Mouse (Mus musculus) retina, postnatal 7 days (tissue): ENCODE data around the gene Hps6.
A peak's percentile ranks its signal among the peaks of the same experiment; 100 is the strongest.
"Not testable (repeated sequence)": the region's sequence is repeated elsewhere in the genome, so short reads cannot be mapped to it uniquely, and the experiment has no call there.

ENCODE experiments used
- DNase-seq: peaks from one replicate; pipeline ENCODE4 v3.0.0-alpha.2; 2012; ENCODE audit warnings: low read depth, low spot score

The Hps6 gene

DNA sequence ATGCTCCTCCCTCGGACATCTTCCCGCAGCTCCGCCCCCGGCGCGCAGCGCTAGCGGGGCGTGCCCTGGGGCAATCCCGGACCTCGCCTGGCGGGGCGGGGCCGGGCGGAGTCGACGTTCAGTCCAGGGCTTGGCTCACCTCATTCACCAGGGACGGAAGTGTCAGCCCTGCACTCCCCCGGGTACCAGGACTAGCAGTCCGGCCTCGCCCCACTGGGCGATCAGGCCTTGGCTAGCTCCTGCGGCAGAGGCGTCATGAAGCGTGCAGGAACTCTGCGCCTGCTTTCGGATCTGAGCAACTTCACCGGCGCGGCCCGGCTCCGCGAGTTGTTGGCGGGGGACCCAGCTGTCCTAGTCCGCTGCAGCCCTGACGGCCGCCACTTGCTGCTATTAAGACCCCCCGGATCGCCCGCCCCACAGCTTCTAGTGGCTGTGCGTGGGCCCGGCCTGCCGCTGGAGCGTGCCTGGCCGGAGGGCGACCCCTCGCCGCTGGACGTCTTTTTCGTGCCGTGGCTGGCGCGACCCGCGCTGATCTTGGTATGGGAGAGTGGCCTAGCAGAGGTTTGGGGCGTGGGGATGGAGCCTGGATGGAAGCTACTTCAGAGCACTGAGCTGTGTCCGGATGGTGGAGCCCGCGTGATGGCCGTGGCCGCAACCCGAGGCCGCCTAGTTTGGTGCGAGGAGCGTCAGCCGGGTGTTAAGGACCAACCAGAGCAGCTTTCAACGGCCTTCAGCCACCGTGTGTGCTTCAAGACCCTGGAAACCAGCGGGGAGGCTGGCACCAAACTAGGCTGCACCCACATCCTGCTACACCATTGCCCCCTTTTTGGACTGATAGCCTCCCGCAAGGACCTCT lies at the start of gene Hps6:
Hps6 (plus strand) TSS at position 138 of the 856 bp plus-strand sequence.
- DNase-seq, result no peak

DNA sequence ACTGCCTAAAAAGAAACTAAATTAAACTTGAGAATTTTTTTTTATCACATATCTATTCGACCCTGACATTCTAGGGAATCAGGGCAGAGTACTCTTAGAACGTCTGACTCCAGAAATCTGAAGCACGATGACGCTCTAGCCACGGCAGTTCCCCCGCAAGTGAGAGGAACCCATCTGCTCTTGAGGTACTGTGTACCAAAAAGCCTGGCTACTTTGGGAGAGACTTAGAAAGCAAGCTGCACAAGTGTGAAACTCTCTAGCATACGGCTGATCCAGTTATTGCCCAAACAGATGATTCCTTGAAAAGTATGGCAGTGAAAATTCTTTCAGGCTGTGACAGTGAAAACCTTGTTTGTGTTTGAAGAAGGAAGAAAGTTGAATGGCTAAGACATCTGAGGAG lies 46.6 kb upstream of the Hps6 start:
- DNase-seq, result no peak

DNA sequence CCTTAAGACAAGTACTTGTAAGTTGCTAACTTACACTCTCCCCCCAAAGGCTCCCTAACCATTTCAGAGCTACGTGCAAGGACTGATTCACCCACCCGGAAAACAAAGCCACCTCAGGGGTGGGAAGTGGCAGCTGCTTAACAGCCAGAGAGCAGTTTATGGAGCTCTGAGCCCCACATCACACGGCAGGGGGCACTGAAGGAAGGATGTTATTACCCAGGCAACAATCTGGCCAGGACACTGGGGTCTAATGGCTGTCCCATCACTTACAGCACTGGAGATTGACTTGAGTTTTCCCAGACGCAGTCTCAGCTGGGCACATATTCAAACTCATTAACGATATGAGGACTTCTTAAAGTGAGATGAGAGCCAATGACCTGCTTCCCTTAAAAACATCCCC lies 42.5 kb upstream of the Hps6 start:
- no peak for DNase-seq

DNA sequence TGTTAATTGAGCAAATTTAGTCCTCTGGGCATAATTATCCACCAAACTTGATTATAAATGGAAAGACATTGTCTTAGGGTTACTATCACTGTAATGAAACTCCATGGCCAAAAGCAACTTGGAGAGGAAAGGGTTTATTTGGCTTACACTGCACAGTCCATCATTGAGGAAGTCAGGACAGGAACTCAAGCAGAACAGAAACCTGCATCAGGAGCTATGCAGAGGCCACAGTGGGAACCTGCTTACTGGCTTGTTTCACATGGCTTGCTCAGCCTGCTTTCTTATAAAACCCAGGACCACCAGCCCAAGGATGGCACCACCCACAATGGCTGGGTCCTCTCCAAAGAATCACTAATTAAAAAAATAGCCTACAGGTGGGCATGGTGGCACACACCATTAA lies 18.9 kb upstream of the Hps6 start:
- no peak for DNase-seq

DNA sequence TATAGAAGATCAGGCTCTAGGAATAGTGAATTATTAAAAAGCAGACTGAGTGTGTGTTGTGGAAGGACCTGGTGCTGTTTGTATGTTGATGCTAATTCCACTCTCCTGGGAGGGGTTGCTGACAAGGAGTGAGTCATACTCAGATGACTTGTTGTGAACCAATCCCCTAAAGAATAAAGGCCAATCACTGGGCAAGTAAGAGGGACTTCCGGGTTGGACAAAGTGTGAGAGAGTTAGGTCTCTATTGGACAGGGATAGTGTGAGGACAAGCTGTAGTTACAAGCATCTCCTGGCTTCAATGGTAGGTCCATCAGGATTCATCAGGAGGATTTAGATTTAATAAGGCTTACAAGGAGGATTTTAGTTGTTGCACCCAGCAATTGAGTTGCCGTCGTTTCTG lies 15.1 kb upstream of the Hps6 start:
- no peak for DNase-seq

DNA sequence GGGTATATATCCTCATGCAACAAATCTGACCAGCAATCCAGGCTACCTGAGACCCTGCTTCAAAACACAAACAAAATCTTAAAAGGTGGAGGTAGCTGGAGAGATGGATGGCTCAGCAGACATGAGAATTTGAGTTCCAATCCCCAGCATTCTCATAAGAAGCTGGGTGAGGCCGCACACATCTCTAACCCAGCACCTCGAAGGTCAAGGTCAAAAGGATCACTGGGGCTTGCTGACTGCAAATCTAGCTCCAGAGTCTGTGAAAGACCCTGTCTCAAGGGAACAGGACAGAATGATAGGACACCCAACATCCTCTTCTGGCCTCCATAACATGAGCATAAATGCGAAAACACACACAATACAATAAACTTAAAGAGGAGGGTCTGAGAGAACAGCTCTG lies 12.1 kb upstream of the Hps6 start:
- DNase-seq, result no peak

DNA sequence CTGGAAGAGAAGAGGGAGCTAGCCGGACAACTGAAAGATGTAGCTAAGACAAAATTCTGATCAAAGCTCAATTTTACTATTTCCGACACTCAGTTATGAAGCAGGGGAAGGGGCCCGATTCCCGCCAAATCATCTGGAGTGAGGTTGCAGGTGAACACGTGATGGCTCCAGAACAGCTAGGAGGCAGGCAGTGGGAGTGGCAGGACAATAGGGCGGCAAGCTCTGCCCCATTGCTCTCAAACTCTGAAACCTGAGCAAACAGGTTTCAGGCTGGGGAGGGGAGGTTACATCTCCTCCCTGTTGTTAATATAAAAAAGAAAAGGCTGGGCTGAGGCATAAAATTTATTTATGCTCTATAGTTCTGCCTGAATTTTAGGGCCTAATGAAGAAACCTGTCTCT lies 9.9 kb upstream of the Hps6 start:
- not testable (repeated sequence) for DNase-seq

DNA sequence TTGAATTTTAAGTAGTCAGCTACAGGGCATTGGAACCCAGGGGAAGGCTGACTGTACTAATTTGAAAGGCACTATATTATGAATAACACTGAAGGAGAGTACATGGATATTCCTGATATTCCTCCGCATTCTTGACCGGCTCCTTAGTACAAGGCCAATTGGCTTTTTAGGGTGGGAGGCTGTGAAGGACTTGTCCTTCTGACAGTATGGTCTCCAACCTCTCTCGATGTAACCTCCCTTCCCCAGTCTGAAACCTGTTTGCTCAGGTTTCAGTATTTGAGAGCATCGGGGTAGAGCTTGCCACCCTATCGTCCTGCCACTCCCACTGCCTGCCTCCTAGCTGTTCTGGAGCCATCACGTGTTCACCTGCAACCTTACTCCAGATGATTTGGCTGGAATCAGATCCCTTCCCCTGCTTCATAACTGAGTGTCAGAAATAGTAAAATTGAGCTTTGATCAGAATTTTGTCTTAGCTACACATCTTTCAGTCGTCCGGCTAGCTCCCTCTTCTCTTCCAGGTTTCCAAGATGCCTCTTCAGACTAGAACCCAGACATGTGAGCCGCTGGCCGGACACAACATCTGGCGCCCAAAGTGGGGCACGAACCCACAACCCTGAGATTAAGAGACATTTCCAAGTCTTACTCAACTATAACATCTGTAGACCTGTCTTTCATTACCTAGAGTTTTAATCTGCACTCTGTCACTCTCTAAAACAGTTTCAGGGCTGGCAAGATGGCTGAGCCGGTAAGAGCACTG lies 9.1 kb upstream of the Hps6 start:
- DNase-seq, result no peak

DNA sequence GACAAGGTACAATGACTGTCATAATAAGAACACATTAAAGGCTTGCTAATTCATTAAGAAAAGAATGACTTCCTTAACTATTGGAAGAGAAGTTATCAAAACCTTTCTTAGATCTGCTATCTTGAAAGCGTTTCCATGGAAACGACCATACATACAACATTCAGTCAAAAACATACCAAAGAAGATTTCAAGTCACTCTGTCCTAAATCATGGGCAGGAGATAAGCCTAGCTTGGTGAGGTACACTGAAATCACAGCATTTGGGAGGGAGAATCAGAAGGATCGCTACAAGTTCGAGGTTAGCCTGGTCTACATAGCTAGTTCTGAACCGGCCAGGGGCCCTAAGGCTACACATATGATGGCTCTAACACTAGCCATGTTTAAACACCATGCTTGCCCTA lies 5.9 kb upstream of the Hps6 start:
- DNase-seq, result no peak

DNA sequence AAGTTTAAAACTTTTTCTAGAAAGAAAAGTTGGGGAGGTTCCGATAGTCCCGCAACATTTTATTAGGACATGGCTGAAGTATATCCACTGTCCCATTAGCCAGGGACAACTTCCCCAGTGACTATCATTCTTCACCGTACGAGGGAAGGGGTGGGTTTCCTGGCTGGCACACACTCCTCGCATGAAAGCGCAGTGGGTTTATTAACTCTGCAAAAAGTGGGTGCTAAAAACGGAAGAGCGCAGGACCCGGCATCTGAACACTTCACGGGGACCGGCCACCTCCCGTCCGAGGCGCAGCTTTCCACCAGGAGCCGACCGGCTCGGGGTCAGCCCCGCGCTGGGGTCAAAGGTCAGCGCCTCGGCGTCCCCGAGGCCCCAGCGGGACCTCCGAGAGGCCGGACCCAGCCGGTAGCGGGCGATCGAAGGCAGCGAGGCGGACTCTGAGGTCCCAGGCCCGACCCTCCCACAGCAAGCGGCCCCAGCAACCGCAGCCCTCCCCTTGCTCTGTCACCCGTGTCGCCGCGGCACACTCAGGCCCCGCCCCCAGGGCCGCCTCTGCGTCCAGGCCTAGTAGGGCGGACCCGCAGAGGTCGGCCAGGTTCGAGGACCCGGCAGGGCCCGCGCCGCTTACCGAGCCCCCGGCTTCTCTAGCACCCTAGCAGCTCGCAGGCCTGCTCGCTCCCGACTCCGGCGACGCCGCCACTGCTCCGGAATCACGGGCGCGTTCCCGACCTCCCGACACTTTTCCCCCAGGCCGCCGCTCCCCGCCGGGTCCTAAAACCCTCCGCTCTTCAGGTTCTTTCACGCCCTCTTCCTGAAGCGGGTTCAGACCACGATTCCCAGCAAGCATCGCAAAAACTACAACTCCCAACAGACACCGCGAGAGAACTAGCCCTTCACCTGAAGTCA lies 5.3 kb upstream of the Hps6 start, which contains the start of gene Armh3:
Armh3 (minus strand) TSS at position 704 of the 909 bp plus-strand sequence.
- DNase-seq, result peak; percentile 89

DNA sequence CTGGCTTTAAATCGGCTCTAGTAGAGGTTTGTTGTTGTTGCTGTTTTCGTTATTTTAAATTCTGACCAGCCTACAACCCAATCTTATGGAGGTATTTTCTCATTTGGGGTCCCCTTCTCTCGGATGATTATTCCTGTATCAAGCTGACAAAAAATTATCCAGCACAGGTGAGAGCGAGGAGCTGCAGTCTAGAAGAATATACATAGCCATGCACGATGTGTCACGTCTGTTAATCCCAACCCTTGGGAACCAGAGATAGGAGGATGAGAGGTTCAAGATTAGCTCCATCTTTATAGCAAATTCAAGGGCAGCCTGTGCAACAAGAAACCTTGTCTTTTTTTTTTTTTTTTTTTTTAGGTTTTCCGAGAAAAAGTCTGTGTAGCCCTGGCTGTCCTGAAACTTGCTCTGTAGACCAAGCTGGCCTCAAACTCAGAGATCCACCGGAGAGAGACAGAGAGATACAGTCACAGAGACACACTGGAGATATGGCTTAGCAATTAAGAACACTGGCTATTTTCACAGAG lies 4.6 kb upstream of the Hps6 start:
- no peak for DNase-seq

DNA sequence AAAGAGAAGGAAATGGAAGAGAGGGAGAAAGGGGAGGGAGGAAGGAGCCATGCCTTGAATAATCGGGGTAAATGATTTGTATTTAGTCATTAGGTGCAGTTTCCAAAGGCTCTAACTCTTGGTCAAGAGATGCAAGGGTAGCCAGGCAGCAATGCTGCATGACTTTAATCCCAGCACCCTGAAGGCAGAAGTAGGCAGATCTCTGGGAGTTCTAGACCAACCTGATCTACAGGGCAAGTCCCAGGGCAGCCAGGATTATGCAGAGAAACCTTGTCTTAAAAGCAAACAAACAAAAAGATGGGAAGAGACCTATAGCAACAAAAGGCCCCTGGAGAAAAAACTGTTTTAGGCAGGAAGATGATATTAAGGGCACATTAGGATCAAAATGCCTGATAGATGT lies 3.9 kb upstream of the Hps6 start:
- DNase-seq, result no peak

DNA sequence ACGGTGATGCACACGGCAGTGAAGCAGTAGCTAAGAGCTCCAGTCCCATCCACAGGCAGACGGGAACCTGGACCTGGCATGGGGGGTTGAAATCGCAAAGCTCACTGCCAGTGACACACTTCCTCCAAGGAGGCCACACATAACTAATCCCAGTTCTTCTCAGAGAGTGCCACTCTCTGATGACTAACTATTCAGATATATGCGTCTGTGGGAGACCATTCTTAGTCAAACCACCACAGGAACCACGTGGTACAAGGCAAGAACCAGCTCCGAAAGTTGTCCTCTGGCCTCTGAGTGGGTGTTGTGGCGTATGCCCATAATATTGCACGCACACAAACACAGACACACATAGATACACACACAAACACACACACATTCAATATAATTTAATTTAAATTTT lies 1.0 kb upstream of the Hps6 start:
- DNase-seq, result no peak

DNA sequence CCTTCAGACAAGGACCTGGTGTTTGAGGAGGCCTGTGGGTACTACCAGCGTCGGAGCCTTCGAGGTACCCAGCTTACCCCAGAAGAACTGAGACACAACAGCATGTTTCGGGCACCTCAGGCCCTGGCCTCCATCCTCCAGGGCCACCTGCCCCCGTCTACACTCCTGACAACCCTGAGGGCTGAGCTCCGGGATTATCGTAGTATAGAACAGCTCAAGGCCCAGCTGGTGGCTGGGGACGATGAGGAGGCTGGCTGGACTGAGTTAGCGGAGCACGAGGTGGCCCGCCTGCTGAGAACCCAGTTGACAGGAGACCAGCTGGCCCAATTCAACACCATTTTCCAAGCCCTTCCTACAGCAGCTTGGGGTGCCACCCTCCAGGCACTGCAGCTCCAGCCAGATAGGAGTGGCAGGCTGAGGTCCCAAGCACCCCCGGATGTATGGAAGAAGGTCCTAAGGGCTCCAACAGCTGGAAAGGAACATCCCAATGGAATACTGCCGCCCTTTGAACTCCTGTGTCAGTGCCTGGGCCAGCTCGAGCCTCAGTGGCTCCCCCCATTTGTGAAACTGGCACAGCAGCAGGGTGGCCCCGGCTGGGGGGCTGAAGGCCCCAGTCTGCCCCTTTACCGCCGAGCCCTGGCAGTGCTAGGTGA lies 1.6 kb downstream of the Hps6 start:
- no peak for DNase-seq

DNA sequence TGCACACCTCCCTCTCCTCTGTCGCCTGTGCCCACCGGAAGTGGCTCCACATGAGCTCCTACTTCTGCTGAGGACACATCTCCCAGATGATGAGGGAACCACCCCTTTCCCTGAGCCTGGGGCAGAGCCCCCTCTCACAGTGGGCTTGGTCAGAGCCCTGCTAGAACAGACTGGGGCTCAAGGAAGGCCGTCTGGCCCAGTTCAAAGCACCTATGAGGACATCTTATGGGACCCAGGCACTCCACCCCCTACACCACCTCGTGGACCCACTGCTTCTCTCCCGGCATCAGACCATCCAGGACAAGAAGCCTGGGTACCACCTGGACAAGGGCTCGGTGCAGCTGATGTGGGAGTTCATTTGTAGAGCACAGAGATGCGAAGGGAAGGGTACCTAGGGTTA lies 2.4 kb downstream of the Hps6 start:
- DNase-seq, result no peak

DNA sequence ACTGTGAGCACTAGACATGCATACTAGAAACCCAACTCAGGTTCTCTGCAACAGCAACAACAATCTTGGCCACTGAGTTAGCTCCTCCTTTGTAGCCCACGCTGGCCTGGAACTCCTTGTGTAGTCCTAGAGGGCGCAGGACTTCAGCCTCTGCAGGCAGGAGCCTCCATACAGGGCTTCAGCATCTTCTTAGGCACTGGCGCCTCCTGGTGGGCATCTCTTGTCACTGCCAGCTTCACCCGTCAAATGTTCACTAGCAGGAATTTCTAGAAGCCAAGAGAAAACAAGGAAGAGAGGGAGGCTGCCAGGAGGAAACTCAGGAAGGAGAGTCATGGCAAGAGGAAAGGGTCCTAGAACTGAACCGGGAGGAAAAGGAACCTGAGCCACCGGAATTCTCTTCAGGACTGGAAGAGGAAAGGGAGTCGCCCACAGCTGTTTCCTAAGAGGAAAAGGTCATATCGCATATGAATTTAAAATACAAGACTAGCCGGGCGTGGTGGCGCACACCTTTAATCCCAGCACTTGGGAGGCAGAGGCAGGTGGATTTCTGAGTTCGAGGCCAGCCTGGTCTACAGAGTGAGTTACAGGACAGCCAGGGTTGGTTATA lies 11.4 kb downstream of the Hps6 start:
- DNase-seq, result peak; percentile 80

DNA sequence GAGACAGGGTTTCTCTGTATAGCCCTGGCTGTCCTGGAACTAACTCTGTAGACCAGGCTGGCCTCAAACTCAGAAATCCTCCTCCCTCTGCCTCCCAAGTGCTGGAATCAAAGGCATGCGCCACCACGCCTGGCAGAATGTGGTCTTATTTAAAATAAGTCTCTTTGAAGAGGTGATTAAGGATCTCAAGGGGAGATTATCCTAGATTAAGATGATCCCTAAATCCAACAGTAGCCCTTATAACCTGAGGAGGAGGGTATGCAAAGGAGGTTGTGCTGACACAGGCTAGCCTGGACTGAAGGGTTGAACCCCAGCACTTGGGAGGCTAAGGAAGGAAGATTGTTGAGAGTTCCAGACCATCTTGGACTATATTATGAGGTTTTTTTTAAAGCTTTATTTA lies 12.7 kb downstream of the Hps6 start:
- peak; percentile 61 for DNase-seq

DNA sequence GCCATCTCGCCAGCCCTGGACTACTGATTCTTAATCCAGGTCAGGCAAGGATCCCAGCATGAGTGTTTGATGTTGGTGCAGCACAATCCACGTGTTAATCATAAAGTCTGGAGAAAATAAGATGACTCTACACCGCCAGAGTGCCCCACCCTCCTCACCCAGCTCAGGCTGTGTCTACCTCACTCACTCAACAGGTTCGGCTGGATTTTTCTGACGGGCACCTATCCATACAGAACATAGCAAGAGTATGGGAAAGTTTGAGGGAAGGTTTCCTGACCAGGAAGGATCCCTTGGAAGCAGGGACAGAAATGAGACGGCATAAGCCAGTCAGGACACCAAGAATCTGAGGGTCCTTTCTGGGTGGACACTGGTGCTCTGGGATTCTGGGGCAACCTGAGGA lies 21.7 kb downstream of the Hps6 start:
- DNase-seq, result no peak

DNA sequence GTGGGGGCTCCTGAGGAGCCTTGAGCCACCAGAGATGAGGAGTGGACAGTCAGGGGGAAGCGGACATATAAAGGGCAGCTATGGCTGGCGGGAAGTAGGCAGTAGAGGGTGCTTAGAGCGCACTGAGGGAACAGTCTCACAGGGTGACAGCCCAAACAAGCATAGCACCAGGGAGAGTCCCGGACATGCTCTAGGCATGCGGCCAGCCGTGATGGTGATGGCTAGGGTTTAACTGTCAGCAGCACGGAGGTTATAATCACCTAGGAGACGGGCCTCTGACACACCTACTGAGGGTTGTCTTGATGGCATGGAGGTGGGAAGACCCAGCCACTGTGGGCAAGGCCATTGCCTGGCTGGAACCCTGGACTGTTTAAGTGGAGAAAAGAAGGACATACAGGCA lies 23.3 kb downstream of the Hps6 start:
- no peak for DNase-seq

DNA sequence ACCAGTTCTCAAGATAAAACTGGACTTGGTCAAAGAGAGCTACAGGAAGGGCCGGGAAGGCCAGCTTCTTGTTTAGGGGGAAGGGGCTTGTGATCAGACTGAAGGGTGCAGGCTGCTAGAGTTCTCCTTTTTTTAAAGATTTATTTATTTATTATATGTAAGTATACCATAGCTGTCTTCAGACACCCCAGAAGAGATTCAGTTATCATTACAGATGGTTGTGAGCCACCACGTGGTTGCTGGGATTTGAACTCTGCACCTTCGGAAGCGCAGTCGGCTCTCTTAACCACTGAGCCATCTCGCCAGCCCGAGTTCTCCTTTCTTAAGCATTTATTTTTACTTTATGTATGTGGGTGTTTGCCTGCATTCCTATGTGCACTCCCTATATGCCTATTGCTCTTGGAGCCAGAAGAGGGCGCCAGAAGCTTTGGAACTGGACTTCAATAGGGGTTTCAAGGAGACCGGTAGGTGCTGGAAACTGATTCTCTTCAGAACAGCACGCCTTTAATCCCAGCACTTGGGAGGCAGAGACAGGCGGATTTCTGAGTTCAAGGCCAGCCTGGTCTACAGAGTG lies 25.5 kb downstream of the Hps6 start:
- no peak for DNase-seq
